In the genomic region with DNA sequence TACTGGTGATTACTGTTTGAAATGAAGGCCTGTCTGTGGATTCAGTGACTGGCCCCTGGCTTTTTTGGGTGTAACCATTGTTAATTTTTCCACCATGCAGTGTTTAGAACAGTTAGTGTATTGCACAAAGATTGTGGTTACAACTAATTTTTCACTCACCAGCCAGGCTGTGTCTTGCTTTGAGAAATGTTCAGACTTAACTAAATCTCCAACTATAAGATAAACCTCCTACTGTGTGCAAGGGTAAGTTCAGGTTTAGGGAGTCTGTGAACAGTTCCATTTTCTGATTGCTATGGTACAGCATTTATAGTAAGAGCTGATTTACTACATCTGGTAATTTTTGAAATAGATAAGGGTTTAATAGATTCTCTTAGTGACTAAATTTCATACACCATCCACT, we compare ENCODE assay signal across 34 mouse cellular contexts. TPM values are rescaled to one million over a fixed set of nuclear protein-coding genes. Genes with fewer than 3 reads are reported as not detected.
"Had no signal": no experiment of that assay in that cellular context is flagged by ENCODE, and none has a peak within 500 bp of the region (broad histone marks: within the 10 kb centered on the region; RNA-seq: fewer than 3 reads in every experiment).

No protein-coding gene starts in this region.

- H3K9me3 ChIP-seq: limb, embryonic 10.5 days; limb, embryonic 12.5 days; limb, embryonic 13.5 days; limb, embryonic 15.5 days; liver, embryonic 12.5 days; liver, embryonic 13.5 days; liver, embryonic 15.5 days; lung, embryonic 15.5 days; megakaryocyte, embryonic 14.5 days; midbrain, embryonic 10.5 days; midbrain, embryonic 12.5 days; midbrain, embryonic 13.5 days; neural tube, embryonic 12.5 days had no signal

- ATAC-seq: liver, embryonic 12.5 days; liver, postnatal 0 days; lung, postnatal 0 days; midbrain, embryonic 13.5 days; midbrain, embryonic 16.5 days had no signal

- H3K4me2 ChIP-seq: limb, embryonic 12.5 days; limb, embryonic 13.5 days; limb, embryonic 15.5 days; liver, embryonic 11.5 days; liver, embryonic 12.5 days; liver, embryonic 13.5 days; liver, embryonic 15.5 days; lung, embryonic 14.5 days; lung, embryonic 15.5 days; midbrain, embryonic 11.5 days; midbrain, embryonic 12.5 days; midbrain, embryonic 13.5 days; neural tube, embryonic 12.5 days had no signal

- H3K4me1 ChIP-seq: limb, embryonic 10.5 days; limb, embryonic 12.5 days; limb, embryonic 13.5 days; limb, embryonic 15.5 days; liver, embryonic 12.5 days; liver, embryonic 13.5 days; liver, embryonic 15.5 days; lung, embryonic 15.5 days; megakaryocyte, embryonic 14.5 days; midbrain, embryonic 10.5 days; midbrain, embryonic 12.5 days; midbrain, embryonic 13.5 days; neural tube, embryonic 12.5 days had no signal

- H3K27me3 ChIP-seq: limb, embryonic 12.5 days; limb, embryonic 13.5 days; limb, embryonic 15.5 days; liver, embryonic 12.5 days; liver, embryonic 13.5 days; liver, embryonic 15.5 days; lung, embryonic 15.5 days; megakaryocyte, embryonic 14.5 days; midbrain, embryonic 12.5 days; midbrain, embryonic 13.5 days; neural tube, embryonic 12.5 days had no signal

- H3K4me3 ChIP-seq: limb, embryonic 10.5 days; limb, embryonic 12.5 days; limb, embryonic 13.5 days; limb, embryonic 15.5 days; liver, embryonic 12.5 days; liver, embryonic 13.5 days; liver, embryonic 15.5 days; lung, embryonic 15.5 days; megakaryocyte, embryonic 14.5 days; midbrain, embryonic 10.5 days; midbrain, embryonic 12.5 days; midbrain, embryonic 13.5 days; myocyte; neural tube, embryonic 12.5 days had no signal

- H3K27ac ChIP-seq: limb, embryonic 10.5 days; limb, embryonic 12.5 days; limb, embryonic 13.5 days; limb, embryonic 15.5 days; liver, embryonic 12.5 days; liver, embryonic 13.5 days; liver, embryonic 14.5 days; liver, embryonic 15.5 days; lung, embryonic 15.5 days; macrophage; midbrain, embryonic 10.5 days; midbrain, embryonic 12.5 days; midbrain, embryonic 13.5 days; neural tube, embryonic 12.5 days had no signal

- DNase-seq: left cerebral cortex, postnatal 4 days; liver; liver, embryonic 13.5 days; liver, postnatal 0 days; lung, adult 18-20 months; lung, adult 2 months; lung, embryonic 14.5 days; lung, postnatal 10 days; lung, postnatal 14 days; lung, postnatal 36 days; lung, postnatal 4 days; midbrain, embryonic 14.5 days had no signal

- H3K9ac ChIP-seq: limb, embryonic 12.5 days; limb, embryonic 13.5 days; limb, embryonic 15.5 days; liver, embryonic 12.5 days; liver, embryonic 13.5 days; liver, embryonic 14.5 days; liver, embryonic 15.5 days; liver, postnatal 0 days; lung, embryonic 14.5 days; lung, embryonic 15.5 days; midbrain, embryonic 12.5 days; midbrain, embryonic 13.5 days; neural tube, embryonic 12.5 days had no signal

RNA-seq across cellular contexts. Expression of gene Tbr1, which starts 21.9 kb away (rescaled TPM):
- total RNA-seq: liver, adult 2 months; monocyte, adult 5-6 weeks had no signal
- polyA plus RNA-seq: liver, adult 2 months; liver, embryonic 12.5 days; liver, embryonic 13.5 days; liver, embryonic 16.5 days; liver, postnatal 0 days; macrophage had no signal
